Mouse (Mus musculus) embryonic facial prominence, embryonic 12.5 days (tissue): ENCODE measurements around the gene Ipo11. TPM values are rescaled to one million over a fixed set of nuclear protein-coding genes. Genes with fewer than 3 reads are reported as not detected.

ENCODE experiments used
- ATAC-seq: fragments of 200-750 bp; cut with Nextera tagmentation; 2 replicates; pipeline ENCODE4 v1.8.0; 2017; ENCODE audit not compliant: insufficient number of reproducible peaks, insufficient read depth, low FRiP score, low TSS enrichment
- H3K27ac ChIP-seq: fragments of 300-500 bp; sonication (generic); 2 replicates; pipeline ENCODE4 v1.5.1; 2016; ENCODE audit warnings: mild to moderate bottlenecking
- H3K27me3 ChIP-seq: fragments of 300-500 bp; sonication (generic); 2 replicates; pipeline ENCODE4 v1.6.1; 2016; ENCODE audit warnings: mild to moderate bottlenecking, moderate library complexity
- H3K36me3 ChIP-seq: fragments of 300-500 bp; sonication (generic); 2 replicates; pipeline ENCODE4 v1.6.1; 2016; ENCODE audit warnings: mild to moderate bottlenecking
- H3K4me1 ChIP-seq: fragments of 300-500 bp; sonication (generic); 2 replicates; pipeline ENCODE4 v1.6.1; 2016
- H3K4me2 ChIP-seq: fragments of 300-500 bp; sonication (generic); replicated peaks from 2 replicates; pipeline ENCODE4 v1.6.1; 2016; ENCODE audit warnings: mild to moderate bottlenecking, moderate library complexity
- H3K4me3 ChIP-seq: fragments of 300-500 bp; sonication (generic); 2 replicates; pipeline ENCODE4 v1.5.1; 2016; ENCODE audit warnings: mild to moderate bottlenecking
- H3K9ac ChIP-seq: fragments of 300-500 bp; sonication (generic); 2 replicates; pipeline ENCODE4 v1.6.1; 2016; ENCODE audit warnings: mild to moderate bottlenecking, moderate library complexity
- H3K9me3 ChIP-seq: fragments of 300-500 bp; sonication (generic); 2 replicates; pipeline ENCODE4 v1.6.1; 2016; ENCODE audit warnings: mild to moderate bottlenecking, moderate library complexity
- WGBS: fragments of 180-500 bp; shearing (Covaris S2); methylation state at CpG from one replicate; pipeline ENCODE4 v1.1.7; 2016; 5-methylcytosine and 5-hydroxymethylcytosine counted together
- polyA plus RNA-seq: library from polyadenylated mRNA; unstranded; fragments of >200 nt; fragmentation: Nextera tagmentation; extraction: Ambion mirVana; gene quantifications from 2 replicates; pipeline ENCODE4 v1.2.1, GENCODE M21; 2016

Gene Ipo11
- polyA plus RNA-seq, 1 experiment from 2014 or later, result 59.6 TPM

- 88% methylated on average over 1 of the region's 1 CpGs for WGBS
- Histone ChIP-seq H3K27me3 (no peaks in the 10 kb centered on the region), H3K4me3 (no peak overlapping the region), H3K27ac (no peak overlapping the region), H3K36me3 (no peaks in the 10 kb centered on the region), H3K4me1 (no peaks in the 10 kb centered on the region), H3K9me3 (no peaks in the 10 kb centered on the region), H3K9ac (no peak overlapping the region), H3K4me2 (no peak overlapping the region)
- ATAC-seq, result no peak
Measured at GRCm38 (mm10) chr13:106751951-106752350, 184.8 kb downstream of the Ipo11 start.

GRCm38 (mm10) chr13:106746823-106747222, 189.9 kb downstream of the Ipo11 start:
- 90% methylated on average over 5 of the region's 5 CpGs for WGBS

GRCm38 (mm10) chr13:106745201-106745600, 191.6 kb downstream of the Ipo11 start:
- Histone ChIP-seq H3K9me3 (no peaks in the 10 kb centered on the region), H3K4me1 (no peaks in the 10 kb centered on the region), H3K9ac (no peak overlapping the region), H3K27me3 (no peaks in the 10 kb centered on the region), H3K36me3 (no peaks in the 10 kb centered on the region), H3K4me3 (no peak overlapping the region), H3K4me2 (no peak overlapping the region), H3K27ac (no peak overlapping the region)
- WGBS, result 73% methylated on average over 6 of the region's 6 CpGs
- no peak for ATAC-seq

More at GRCm38 (mm10) chr13:106746823-106747222, 189.9 kb downstream of the Ipo11 start:
- H3K9me3 ChIP-seq, result no peaks in the 10 kb centered on the region
- H3K27ac ChIP-seq, result no peak overlapping the region
- ATAC-seq, result no peak
- H3K4me3 ChIP-seq, result no peak overlapping the region
- no peaks in the 10 kb centered on the region for H3K4me1 ChIP-seq
- no peaks in the 10 kb centered on the region for H3K27me3 ChIP-seq
- no peak overlapping the region for H3K9ac ChIP-seq
- no peak overlapping the region for H3K4me2 ChIP-seq
- H3K36me3 ChIP-seq, result no peaks in the 10 kb centered on the region

Other genes starting within 250 kb of the Ipo11 start
- gene Dimt1, start 10.2 kb upstream of the Ipo11 start, polyA plus RNA-seq, result 51.1 and 51.8 TPM in 2 replicates
- gene Kif2a, start 85.2 kb upstream of the Ipo11 start, polyA plus RNA-seq, result 27.0 and 33.6 TPM in 2 replicates